In the genomic region with DNA sequence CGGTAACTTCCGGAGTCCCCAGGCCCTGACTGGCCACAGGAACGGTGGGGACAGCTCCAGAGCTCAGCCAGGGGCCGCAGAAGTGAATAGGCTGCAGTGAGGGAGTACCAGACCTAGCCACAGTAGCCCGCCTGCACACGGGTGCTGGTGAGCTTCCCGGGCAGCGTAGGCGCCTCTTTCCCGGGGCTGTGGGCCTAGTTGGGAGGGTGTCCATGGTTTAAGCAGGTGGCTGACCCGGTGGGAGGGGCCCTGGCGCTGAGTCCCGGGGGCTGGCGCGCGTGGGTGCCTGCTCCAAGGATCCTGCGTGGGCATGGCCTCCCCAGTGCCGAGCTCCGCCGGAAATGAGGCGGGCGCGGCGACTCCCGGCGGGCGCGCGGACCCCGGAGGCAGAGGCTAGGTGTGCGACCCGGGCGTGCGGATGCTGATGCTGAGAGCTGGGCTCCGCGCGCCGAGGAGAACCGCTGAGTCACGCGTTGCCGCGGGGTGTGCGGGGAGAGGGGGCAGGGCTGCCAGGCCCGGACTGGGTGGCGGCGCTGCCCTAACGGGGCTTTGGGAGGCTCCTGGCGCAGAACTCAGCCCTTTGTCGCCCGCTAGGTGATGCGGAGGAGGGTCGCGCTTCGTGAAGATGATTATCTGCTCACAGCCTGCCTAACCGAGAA, we compare ENCODE assay signal across 7 mouse cellular contexts. TPM values are rescaled to one million over a fixed set of nuclear protein-coding genes. Genes with fewer than 3 reads are reported as not detected.
DNase-seq lines count a peak whose midpoint lies in the region; ATAC-seq and TF ChIP-seq lines count a peak whose summit lies in the region.

No protein-coding gene starts in this region.

- DNase-seq in thymus, adult 2 months, result peak; percentile 1
- no peak for DNase-seq in thymus, postnatal 10 days (ENCODE audit: low spot score in 2 of 2)
- DNase-seq in cerebellum, postnatal 25 days, result peak; percentile 88 to 89
- no peak for DNase-seq in liver, embryonic 13.5 days
- DNase-seq in c-Kit-positive CD71-positive TER-119-positive erythroid progenitor cells, embryonic 14.5 days (ENCODE audit: low spot score), result no peak

- H3K27ac ChIP-seq in thymus, adult 2 months (ENCODE audit: control insufficient read depth, insufficient read depth, low read length), result no peak overlapping the region
- peak overlapping the region; percentile 85 for H3K27ac ChIP-seq in hindbrain, embryonic 15.5 days (replicated peaks)
- no peak overlapping the region for H3K27ac ChIP-seq in liver, embryonic 13.5 days
- H3K27ac ChIP-seq in stomach, embryonic 15.5 days, result no peak overlapping the region

- no peaks in the 10 kb centered on the region for H3K4me1 ChIP-seq in thymus, adult 2 months (replicated peaks; ENCODE audit: control insufficient read depth, insufficient read depth, low read length)
- peaks cover 24% of the 10 kb centered on the region for H3K4me1 ChIP-seq in hindbrain, embryonic 15.5 days (replicated peaks)
- no peaks in the 10 kb centered on the region for H3K4me1 ChIP-seq in liver, embryonic 13.5 days (replicated peaks)
- peaks cover 8% of the 10 kb centered on the region; the same call in 1 of the 2 replicates for H3K4me1 ChIP-seq in stomach, embryonic 15.5 days

- peak overlapping the region; percentile 72 for H3K4me2 ChIP-seq in hindbrain, embryonic 15.5 days
- H3K4me2 ChIP-seq in liver, embryonic 13.5 days, result 0 out of 2 replicates have a peak overlapping the region, but pooled peaks have one; percentile 21
- peak overlapping the region; percentile 41 for H3K4me2 ChIP-seq in stomach, embryonic 15.5 days

- ATAC-seq in hindbrain, embryonic 15.5 days (ENCODE audit: low FRiP score, low read depth), result peak; percentile 47
- ATAC-seq in liver, embryonic 13.5 days (ENCODE audit: low read depth), result no peak
- no peak for ATAC-seq in stomach, embryonic 15.5 days (ENCODE audit: insufficient read depth, low FRiP score, low read depth)

- TF ChIP-seq POLR2A in thymus, adult 2 months (IDR thresholded peaks at IDR 0.05; ENCODE audit: control insufficient read depth, extremely low read depth, insufficient read depth, low read length, poor library complexity), result no peak

- peaks cover 16% of the 10 kb centered on the region for H3K27me3 ChIP-seq in thymus, adult 2 months (ENCODE audit: control insufficient read depth, insufficient read depth, low read length)
- H3K27me3 ChIP-seq in hindbrain, embryonic 15.5 days, result peaks cover 28% of the 10 kb centered on the region
- H3K27me3 ChIP-seq in liver, embryonic 13.5 days, result peaks cover 85% of the 10 kb centered on the region
- peaks cover 82% of the 10 kb centered on the region for H3K27me3 ChIP-seq in stomach, embryonic 15.5 days (replicated peaks)

- no peak overlapping the region for H3K4me3 ChIP-seq in thymus, adult 2 months (ENCODE audit: control insufficient read depth, insufficient read depth, low read length)
- peak overlapping the region; percentile 67 for H3K4me3 ChIP-seq in hindbrain, embryonic 15.5 days
- no peak overlapping the region; the same call in 1 of the 2 replicates for H3K4me3 ChIP-seq in liver, embryonic 13.5 days (replicated peaks)
- peak overlapping the region; percentile 13 for H3K4me3 ChIP-seq in stomach, embryonic 15.5 days (replicated peaks)

- no peaks in the 10 kb centered on the region for H3K9me3 ChIP-seq in hindbrain, embryonic 15.5 days
- no peaks in the 10 kb centered on the region for H3K9me3 ChIP-seq in liver, embryonic 13.5 days (replicated peaks)
- H3K9me3 ChIP-seq in stomach, embryonic 15.5 days, result no peaks in the 10 kb centered on the region

- TF ChIP-seq CTCF in thymus, adult 2 months (IDR thresholded peaks at IDR 0.05; ENCODE audit: borderline replicate concordance, control insufficient read depth, extremely low read depth, insufficient read depth, low read length, poor library complexity), result no peak

- peak overlapping the region; percentile 86 for H3K9ac ChIP-seq in hindbrain, embryonic 15.5 days
- no peak overlapping the region for H3K9ac ChIP-seq in liver, embryonic 13.5 days
- no peak overlapping the region for H3K9ac ChIP-seq in stomach, embryonic 15.5 days

- WGBS in thymus, adult 2 months, result 4% methylated on average over 56 of the region's 56 CpGs
- WGBS in hindbrain, embryonic 15.5 days, result under 1% methylated on average over 56 of the region's 56 CpGs
- 2% methylated on average over 56 of the region's 56 CpGs for WGBS in liver, embryonic 13.5 days (ENCODE audit: insufficient replicate concordance)
- under 1% methylated on average over 56 of the region's 56 CpGs for WGBS in stomach, embryonic 15.5 days

- H3K36me3 ChIP-seq in thymus, adult 2 months (ENCODE audit: control insufficient read depth, insufficient read depth, low read length), result no peaks in the 10 kb centered on the region
- H3K36me3 ChIP-seq in hindbrain, embryonic 15.5 days, result no peaks in the 10 kb centered on the region
- no peaks in the 10 kb centered on the region for H3K36me3 ChIP-seq in liver, embryonic 13.5 days
- no peaks in the 10 kb centered on the region for H3K36me3 ChIP-seq in stomach, embryonic 15.5 days

RNA-seq across cellular contexts. Expression of a gene that starts 1.4 kb away (rescaled TPM):
- 0.09 and 0.16 TPM in 2 replicates for polyA plus RNA-seq in thymus, adult 2 months (2012; rRNA removed)
- 63.0 and 72.5 TPM in 2 replicates for polyA plus RNA-seq in hindbrain, embryonic 15.5 days (2015; fragmentation: Nextera tagmentation; extraction: Ambion mirVana)
- 0.03 and 0.05 TPM in 2 replicates for polyA plus RNA-seq in liver, embryonic 13.5 days (2015; fragmentation: Nextera tagmentation; extraction: Ambion mirVana)
- 0.66 and 1.1 TPM in 2 replicates for polyA plus RNA-seq in stomach, embryonic 15.5 days (2015; fragmentation: Nextera tagmentation; extraction: Ambion mirVana)

RNA-seq across cellular contexts. Expression of a gene that starts 39.3 kb away (rescaled TPM):
- 76.3 and 78.1 TPM in 2 replicates for polyA plus RNA-seq in thymus, adult 2 months (2012; rRNA removed)
- 12.8 and 13.4 TPM in 2 replicates for polyA plus RNA-seq in hindbrain, embryonic 15.5 days (2015; fragmentation: Nextera tagmentation; extraction: Ambion mirVana)
- polyA plus RNA-seq in liver, embryonic 13.5 days (2015; fragmentation: Nextera tagmentation; extraction: Ambion mirVana), result 8.2 and 10.5 TPM in 2 replicates
- 17.9 and 19.2 TPM in 2 replicates for polyA plus RNA-seq in stomach, embryonic 15.5 days (2015; fragmentation: Nextera tagmentation; extraction: Ambion mirVana)

Comparison
In these comparisons a context has a peak if more than half of its experiments do, and no peak if none do; other contexts are left out.
1. DNase-seq: peak in thymus, adult 2 months (single experiment) and cerebellum, postnatal 25 days (2 of 2); none in thymus, postnatal 10 days (0 of 2), liver, embryonic 13.5 days (single experiment) and c-Kit-positive CD71-positive TER-119-positive erythroid progenitor cells, embryonic 14.5 days (single experiment).
2. H3K4me3 ChIP-seq: peak in hindbrain, embryonic 15.5 days (single experiment) and stomach, embryonic 15.5 days (single experiment); none in thymus, adult 2 months (single experiment) and liver, embryonic 13.5 days (single experiment).
3. H3K4me2 ChIP-seq: peak in every context shown above with its lines; median percentile 72 in hindbrain, embryonic 15.5 days; 41 in stomach, embryonic 15.5 days; 21 in liver, embryonic 13.5 days.
4. RNA of a gene that starts 1.4 kb away (polyA plus RNA-seq): 63.0 to 72.5 TPM in hindbrain, embryonic 15.5 days; 0.66 to 1.1 TPM in stomach, embryonic 15.5 days, 0.09 to 0.16 TPM in thymus, adult 2 months and 0.03 to 0.05 TPM in liver, embryonic 13.5 days; every median in the first group is over 10 times any median in the second.